In the genomic region with DNA sequence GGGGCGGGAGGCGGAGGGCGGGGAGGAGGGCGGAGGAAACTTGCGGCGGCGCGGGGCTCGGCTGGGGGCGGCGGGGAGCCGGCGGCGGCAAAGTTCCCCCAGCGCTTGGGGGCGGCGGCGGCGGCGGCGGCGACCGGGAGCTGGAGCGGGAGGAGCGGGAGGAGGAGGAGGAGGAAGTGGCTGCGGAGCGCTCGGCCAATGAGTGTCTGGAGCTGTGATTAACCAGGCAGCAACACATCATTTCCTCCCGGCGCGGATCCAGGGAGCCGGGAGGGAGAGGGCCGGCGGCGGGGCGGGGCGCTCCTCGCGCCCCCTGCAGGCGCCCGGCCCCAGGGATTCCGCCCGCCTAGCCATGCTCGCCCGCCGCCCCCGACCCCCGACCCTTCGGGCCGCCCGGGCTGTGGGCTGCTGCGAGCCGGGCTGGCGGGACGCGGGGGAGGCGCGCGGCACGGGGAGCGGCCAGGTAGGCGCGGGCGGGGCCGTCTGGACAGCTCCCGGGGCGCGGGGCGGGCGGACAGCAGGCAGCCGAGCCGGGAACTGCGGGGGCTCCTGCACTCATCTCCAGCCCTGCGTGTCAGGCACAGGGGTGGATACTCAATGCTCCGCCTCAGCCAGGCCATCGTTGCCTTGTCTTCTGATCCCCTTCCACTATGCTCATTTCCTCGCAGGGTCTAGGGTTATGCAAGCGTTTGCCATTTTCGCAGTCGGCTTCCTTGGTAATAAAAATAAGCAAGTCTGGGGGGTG, we compare ENCODE assay signal across 8 mouse cellular contexts. TPM values are rescaled to one million over a fixed set of nuclear protein-coding genes. Genes with fewer than 3 reads are reported as not detected.
DNase-seq lines count a peak whose midpoint lies in the region; ATAC-seq lines count a peak whose summit lies in the region.

A gene (minus strand): TSS at position 92 of the 745 bp plus-strand sequence.
A gene (plus strand): TSS at position 233 of the 745 bp plus-strand sequence.

- no peaks in the 10 kb centered on the region for H3K36me3 ChIP-seq in hindbrain, embryonic 12.5 days

- DNase-seq in NIH3T3 (ENCODE audit: low read depth) = peak; percentile 95
- DNase-seq in cerebellum, adult 9-10 months = peak; percentile 90
- peak; percentile 73 to 75 for DNase-seq in frontal cortex, postnatal 14 days (ENCODE audit: low spot score in 2 of 2)
- peak; percentile 87 to 90 for DNase-seq in layer of hippocampus, postnatal 36 days
- DNase-seq in lung, postnatal 14 days = peak; percentile 91
- DNase-seq in retina, embryonic 14.5 days (ENCODE audit: low spot score) = peak; percentile 85
- peak; percentile 78 for DNase-seq in urinary bladder, adult 2 months (ENCODE audit: low spot score)

- under 1% methylated on average over 53 of the region's 80 CpGs for WGBS in hindbrain, embryonic 12.5 days

- no peaks in the 10 kb centered on the region for H3K9me3 ChIP-seq in hindbrain, embryonic 12.5 days (replicated peaks)

- peak within 1 kb of the TSS; percentile 99 for H3K27ac ChIP-seq in hindbrain, embryonic 12.5 days

- no peaks in the 10 kb centered on the region for H3K27me3 ChIP-seq in hindbrain, embryonic 12.5 days

- H3K4me1 ChIP-seq in hindbrain, embryonic 12.5 days = peaks cover 31% of the 10 kb centered on the region

- H3K4me3 ChIP-seq in hindbrain, embryonic 12.5 days = peak within 1 kb of the TSS; percentile 88

- H3K4me2 ChIP-seq in hindbrain, embryonic 12.5 days (replicated peaks) = peak within 1 kb of the TSS; percentile 67

- H3K9ac ChIP-seq in hindbrain, embryonic 12.5 days = peak within 1 kb of the TSS; percentile 95

- ATAC-seq in hindbrain, embryonic 12.5 days (ENCODE audit: low FRiP score) = peak; percentile 97

RNA-seq across cellular contexts. Expression of the first gene that starts in this region (rescaled TPM):
- polyA plus RNA-seq in hindbrain, embryonic 12.5 days (2016; fragmentation: Nextera tagmentation; extraction: Ambion mirVana) = 5.4 and 5.6 TPM in 2 replicates
- 10 to 100 TPM; 46.4 to 50.5 TPM for total RNA-seq in layer of hippocampus, postnatal 36 days (2021)
- 21.9 and 31.2 TPM in 2 replicates for polyA plus RNA-seq in urinary bladder, adult 2 months (2012; rRNA removed)

RNA-seq across cellular contexts. Expression of the second gene that starts in this region (rescaled TPM):
- polyA plus RNA-seq in hindbrain, embryonic 12.5 days (2016; fragmentation: Nextera tagmentation; extraction: Ambion mirVana) = 8.5 and 10.9 TPM in 2 replicates
- 10 to 100 TPM; 32.0 to 35.9 TPM for total RNA-seq in layer of hippocampus, postnatal 36 days (2021)
- 14.5 and 14.9 TPM in 2 replicates for polyA plus RNA-seq in urinary bladder, adult 2 months (2012; rRNA removed)

Comparison
In these comparisons a context has a peak if more than half of its experiments do, and no peak if none do; other contexts are left out.
1. Peak in every context shown above with its lines: DNase-seq, ATAC-seq, H3K4me3 ChIP-seq and H3K27ac ChIP-seq.